Comparison of ENCODE assay signal across 33 mouse cellular contexts in genomic region chr16:40491606-40492005, GRCm38 (mm10).
"Had no signal": no experiment of that assay in that cellular context is flagged by ENCODE, and none has a peak within 500 bp of the region (broad histone marks: within the 10 kb centered on the region; RNA-seq: fewer than 3 reads in every experiment).

No protein-coding gene starts in this region.

- H3K4me1 ChIP-seq: heart, embryonic 10.5 days; heart, embryonic 12.5 days; heart, embryonic 13.5 days; heart, embryonic 15.5 days; hindbrain, embryonic 10.5 days; hindbrain, embryonic 12.5 days; hindbrain, embryonic 13.5 days; hindbrain, embryonic 15.5 days; kidney, embryonic 15.5 days had no signal

- H3K36me3 ChIP-seq: heart, embryonic 10.5 days; heart, embryonic 12.5 days; heart, embryonic 13.5 days; heart, embryonic 15.5 days; hindbrain, embryonic 10.5 days; hindbrain, embryonic 12.5 days; hindbrain, embryonic 13.5 days; hindbrain, embryonic 15.5 days; kidney, embryonic 15.5 days had no signal

- H3K4me2 ChIP-seq: heart, embryonic 11.5 days; heart, embryonic 12.5 days; heart, embryonic 13.5 days; heart, embryonic 15.5 days; hindbrain, embryonic 12.5 days; hindbrain, embryonic 13.5 days; hindbrain, embryonic 14.5 days; hindbrain, embryonic 15.5 days; kidney, embryonic 15.5 days had no signal

- ATAC-seq: hindbrain, embryonic 16.5 days; hindbrain, postnatal 0 days; inflammation-experienced regulatory T-cells, adult 6 months had no signal

- H3K4me3 ChIP-seq: heart, embryonic 10.5 days; heart, embryonic 12.5 days; heart, embryonic 13.5 days; heart, embryonic 15.5 days; hindbrain, embryonic 10.5 days; hindbrain, embryonic 12.5 days; hindbrain, embryonic 13.5 days; hindbrain, embryonic 15.5 days; kidney, embryonic 15.5 days; layer of hippocampus, adult 2 months; left cerebral cortex, adult 2 months had no signal

- H3K27ac ChIP-seq: heart, embryonic 10.5 days; heart, embryonic 13.5 days; heart, embryonic 15.5 days; hindbrain, embryonic 10.5 days; hindbrain, embryonic 12.5 days; hindbrain, embryonic 13.5 days; hindbrain, embryonic 14.5 days; hindbrain, embryonic 15.5 days; hindbrain, postnatal 0 days; kidney, embryonic 15.5 days; kidney, postnatal 0 days; layer of hippocampus, adult 2 months; left cerebral cortex, adult 2 months had no signal

- H3K9me3 ChIP-seq: heart, embryonic 10.5 days; heart, embryonic 12.5 days; heart, embryonic 13.5 days; heart, embryonic 15.5 days; hindbrain, embryonic 10.5 days; hindbrain, embryonic 12.5 days; hindbrain, embryonic 13.5 days; hindbrain, embryonic 15.5 days; kidney, embryonic 15.5 days had no signal

- H3K27me3 ChIP-seq: heart, embryonic 12.5 days; heart, embryonic 13.5 days; heart, embryonic 15.5 days; hindbrain, embryonic 12.5 days; hindbrain, embryonic 13.5 days; hindbrain, embryonic 15.5 days; kidney, embryonic 15.5 days had no signal

- DNase-seq: heart, postnatal 10 days; heart, postnatal 14 days; heart, postnatal 36 days; heart, postnatal 4 days; kidney, adult 11 months; kidney, adult 18-20 months; kidney, adult 2 months; kidney, adult 8-10 months; kidney, adult 9 months; kidney, postnatal 10 days; kidney, postnatal 14 days; kidney, postnatal 25 days; kidney, postnatal 36 days; kidney, postnatal 4 days; layer of hippocampus, adult 9-11 months; layer of hippocampus, postnatal 36 days had no signal

- H3K9ac ChIP-seq: heart, embryonic 12.5 days; heart, embryonic 13.5 days; heart, embryonic 15.5 days; hindbrain, embryonic 12.5 days; hindbrain, embryonic 13.5 days; hindbrain, embryonic 14.5 days; hindbrain, embryonic 15.5 days; kidney, embryonic 15.5 days had no signal
